Mouse (Mus musculus): ENCODE results near the gene Kctd5. TPM values are rescaled to one million over a fixed set of nuclear protein-coding genes. Genes with fewer than 3 reads are reported as not detected.
A peak's percentile ranks its signal among the peaks of the same experiment; 100 is the strongest.

The Kctd5 gene
- polyA plus RNA-seq, 1 experiment from 2014 or later: 88.8 TPM

- Histone ChIP-seq H3K27ac (replicated peaks; ENCODE audit: low read depth, low read length) (no peak overlapping the region), H3K27me3 (ENCODE audit: control insufficient read depth, insufficient read depth, low read length) (no peaks in the 10 kb centered on the region), H3K9ac (replicated peaks; ENCODE audit: low read length) (no peak overlapping the region), H3K4me1 (ENCODE audit: control insufficient read depth, insufficient read depth, low read length) (no peaks in the 10 kb centered on the region), H3K4me2 (ENCODE audit: low read depth, low read length) (no peak overlapping the region), H3K4me3 (ENCODE audit: low read depth, low read length) (no peak overlapping the region), H3K36me3 (replicated peaks; ENCODE audit: control insufficient read depth, insufficient read depth, low read depth, low read length) (no peaks in the 10 kb centered on the region), H3K9me3 (replicated peaks; ENCODE audit: control insufficient read depth, low read length) (no peaks in the 10 kb centered on the region)
- ATAC-seq (replicated peaks; ENCODE audit: insufficient number of reproducible peaks, low FRiP score, low TSS enrichment, low read depth): no peak
- no peak for DNase-seq (ENCODE audit: low spot score)
- WGBS: 79% methylated on average over 6 of the region's 6 CpGs
Observed at GRCm38 (mm10) chr17:24036954-24037353, 36.3 kb downstream of the Kctd5 start.

- Histone ChIP-seq H3K4me2 (ENCODE audit: low read depth, low read length) (no peak overlapping the region), H3K36me3 (replicated peaks; ENCODE audit: control insufficient read depth, insufficient read depth, low read depth, low read length) (no peaks in the 10 kb centered on the region), H3K9ac (replicated peaks; ENCODE audit: low read length) (no peak overlapping the region), H3K27me3 (ENCODE audit: control insufficient read depth, insufficient read depth, low read length) (no peaks in the 10 kb centered on the region), H3K27ac (replicated peaks; ENCODE audit: low read depth, low read length) (no peak overlapping the region), H3K9me3 (replicated peaks; ENCODE audit: control insufficient read depth, low read length) (no peaks in the 10 kb centered on the region), H3K4me3 (ENCODE audit: low read depth, low read length) (no peak overlapping the region), H3K4me1 (ENCODE audit: control insufficient read depth, insufficient read depth, low read length) (no peaks in the 10 kb centered on the region)
- WGBS: 77% methylated on average over 7 of the region's 7 CpGs
- DNase-seq (ENCODE audit: low spot score) (no peak), ATAC-seq (replicated peaks; ENCODE audit: insufficient number of reproducible peaks, low FRiP score, low TSS enrichment, low read depth) (no peak)
Observed at GRCm38 (mm10) chr17:24035087-24035486, 38.2 kb downstream of the Kctd5 start.

GRCm38 (mm10) chr17:24030551-24030950 is 42.7 kb downstream of the Kctd5 start:
- Histone ChIP-seq H3K4me3 (ENCODE audit: low read depth, low read length) (no peak overlapping the region), H3K9me3 (replicated peaks; ENCODE audit: control insufficient read depth, low read length) (no peaks in the 10 kb centered on the region), H3K27ac (replicated peaks; ENCODE audit: low read depth, low read length) (no peak overlapping the region), H3K4me2 (ENCODE audit: low read depth, low read length) (no peak overlapping the region), H3K9ac (replicated peaks; ENCODE audit: low read length) (no peak overlapping the region), H3K4me1 (ENCODE audit: control insufficient read depth, insufficient read depth, low read length) (no peaks in the 10 kb centered on the region), H3K36me3 (replicated peaks; ENCODE audit: control insufficient read depth, insufficient read depth, low read depth, low read length) (no peaks in the 10 kb centered on the region), H3K27me3 (ENCODE audit: control insufficient read depth, insufficient read depth, low read length) (no peaks in the 10 kb centered on the region)
- 87% methylated on average over 21 of the region's 22 CpGs for WGBS
- ATAC-seq (replicated peaks; ENCODE audit: insufficient number of reproducible peaks, low FRiP score, low TSS enrichment, low read depth) (no peak), DNase-seq (ENCODE audit: low spot score) (no peak)

- Histone ChIP-seq H3K4me1 (ENCODE audit: control insufficient read depth, insufficient read depth, low read length) (no peaks in the 10 kb centered on the region), H3K4me3 (ENCODE audit: low read depth, low read length) (no peak overlapping the region), H3K4me2 (ENCODE audit: low read depth, low read length) (no peak overlapping the region), H3K9me3 (replicated peaks; ENCODE audit: control insufficient read depth, low read length) (no peaks in the 10 kb centered on the region), H3K9ac (replicated peaks; ENCODE audit: low read length) (no peak overlapping the region), H3K27ac (replicated peaks; ENCODE audit: low read depth, low read length) (no peak overlapping the region), H3K27me3 (ENCODE audit: control insufficient read depth, insufficient read depth, low read length) (no peaks in the 10 kb centered on the region), H3K36me3 (replicated peaks; ENCODE audit: control insufficient read depth, insufficient read depth, low read depth, low read length) (no peaks in the 10 kb centered on the region)
- ATAC-seq (replicated peaks; ENCODE audit: insufficient number of reproducible peaks, low FRiP score, low TSS enrichment, low read depth) (no peak), DNase-seq (ENCODE audit: low spot score) (no peak)
- 80% methylated on average over 7 of the region's 7 CpGs for WGBS
Observed at GRCm38 (mm10) chr17:24029477-24029876, 43.8 kb downstream of the Kctd5 start.

GRCm38 (mm10) chr17:24021375-24022199 is 51.7 kb downstream of the Kctd5 start:
- H3K4me3 ChIP-seq (ENCODE audit: low read depth, low read length): no peak overlapping the region
- no peak overlapping the region for H3K27ac ChIP-seq (replicated peaks; ENCODE audit: low read depth, low read length)
- H3K4me1 ChIP-seq (ENCODE audit: control insufficient read depth, insufficient read depth, low read length): no peaks in the 10 kb centered on the region
- no peaks in the 10 kb centered on the region for H3K27me3 ChIP-seq (ENCODE audit: control insufficient read depth, insufficient read depth, low read length)
- DNase-seq (ENCODE audit: low spot score) (no peak), ATAC-seq (replicated peaks; ENCODE audit: insufficient number of reproducible peaks, low FRiP score, low TSS enrichment, low read depth) (peak; percentile 48; the same call in 1 of the 2 replicates)
- H3K36me3 ChIP-seq (replicated peaks; ENCODE audit: control insufficient read depth, insufficient read depth, low read depth, low read length): no peaks in the 10 kb centered on the region
- H3K4me2 ChIP-seq (ENCODE audit: low read depth, low read length): no peak overlapping the region
- H3K9ac ChIP-seq (replicated peaks; ENCODE audit: low read length): no peak overlapping the region
- no peaks in the 10 kb centered on the region for H3K9me3 ChIP-seq (replicated peaks; ENCODE audit: control insufficient read depth, low read length)
- WGBS: 79% methylated on average over 5 of the region's 5 CpGs

- ATAC-seq (replicated peaks; ENCODE audit: insufficient number of reproducible peaks, low FRiP score, low TSS enrichment, low read depth) (no peak), DNase-seq (ENCODE audit: low spot score) (no peak)
- Histone ChIP-seq H3K27me3 (ENCODE audit: control insufficient read depth, insufficient read depth, low read length) (no peaks in the 10 kb centered on the region), H3K4me1 (ENCODE audit: control insufficient read depth, insufficient read depth, low read length) (no peaks in the 10 kb centered on the region), H3K36me3 (replicated peaks; ENCODE audit: control insufficient read depth, insufficient read depth, low read depth, low read length) (no peaks in the 10 kb centered on the region), H3K27ac (replicated peaks; ENCODE audit: low read depth, low read length) (no peak overlapping the region), H3K9ac (replicated peaks; ENCODE audit: low read length) (no peak overlapping the region), H3K4me2 (ENCODE audit: low read depth, low read length) (no peak overlapping the region), H3K4me3 (ENCODE audit: low read depth, low read length) (no peak overlapping the region), H3K9me3 (replicated peaks; ENCODE audit: control insufficient read depth, low read length) (no peaks in the 10 kb centered on the region)
- WGBS: 57% methylated on average over 6 of the region's 6 CpGs
Observed at GRCm38 (mm10) chr17:24020696-24021095, 52.6 kb downstream of the Kctd5 start.

GRCm38 (mm10) chr17:24015727-24016126 is 57.6 kb downstream of the Kctd5 start:
- Histone ChIP-seq H3K27ac (replicated peaks; ENCODE audit: low read depth, low read length) (no peak overlapping the region), H3K27me3 (ENCODE audit: control insufficient read depth, insufficient read depth, low read length) (no peaks in the 10 kb centered on the region), H3K9me3 (replicated peaks; ENCODE audit: control insufficient read depth, low read length) (no peaks in the 10 kb centered on the region), H3K4me2 (ENCODE audit: low read depth, low read length) (no peak overlapping the region), H3K4me1 (ENCODE audit: control insufficient read depth, insufficient read depth, low read length) (no peaks in the 10 kb centered on the region), H3K36me3 (replicated peaks; ENCODE audit: control insufficient read depth, insufficient read depth, low read depth, low read length) (no peaks in the 10 kb centered on the region), H3K9ac (replicated peaks; ENCODE audit: low read length) (no peak overlapping the region), H3K4me3 (ENCODE audit: low read depth, low read length) (no peak overlapping the region)
- DNase-seq (ENCODE audit: low spot score): peak; percentile 47
- WGBS: 30% methylated on average over 14 of the region's 14 CpGs
- ATAC-seq (replicated peaks; ENCODE audit: insufficient number of reproducible peaks, low FRiP score, low TSS enrichment, low read depth): no peak

- Histone ChIP-seq H3K9me3 (replicated peaks; ENCODE audit: control insufficient read depth, low read length) (no peaks in the 10 kb centered on the region), H3K27me3 (ENCODE audit: control insufficient read depth, insufficient read depth, low read length) (no peaks in the 10 kb centered on the region), H3K9ac (replicated peaks; ENCODE audit: low read length) (no peak overlapping the region), H3K36me3 (replicated peaks; ENCODE audit: control insufficient read depth, insufficient read depth, low read depth, low read length) (no peaks in the 10 kb centered on the region), H3K4me1 (ENCODE audit: control insufficient read depth, insufficient read depth, low read length) (no peaks in the 10 kb centered on the region), H3K4me2 (ENCODE audit: low read depth, low read length) (no peak overlapping the region), H3K27ac (replicated peaks; ENCODE audit: low read depth, low read length) (no peak overlapping the region), H3K4me3 (ENCODE audit: low read depth, low read length) (no peak overlapping the region)
- 85% methylated on average over 5 of the region's 5 CpGs for WGBS
- ATAC-seq (replicated peaks; ENCODE audit: insufficient number of reproducible peaks, low FRiP score, low TSS enrichment, low read depth) (no peak), DNase-seq (ENCODE audit: low spot score) (no peak)
Observed at GRCm38 (mm10) chr17:24014433-24014965, 58.8 kb downstream of the Kctd5 start.
